Mouse (Mus musculus): ENCODE measurements around the gene Irx6.

The Irx6 gene

GRCm38 (mm10) chr8:92721936-92722321, 47.8 kb downstream of the Irx6 start:
- DNase-seq (ENCODE audit: low spot score in 2 of 2), result no peak

GRCm38 (mm10) chr8:92723320-92723719, 49.2 kb downstream of the Irx6 start:
- DNase-seq (ENCODE audit: low spot score in 2 of 2), result no peak

- DNase-seq (ENCODE audit: low spot score in 2 of 2), result no peak
These were observed 49.9 kb downstream of the Irx6 start for GRCm38 (mm10) chr8:92723947-92724346.

- DNase-seq (ENCODE audit: low spot score in 2 of 2), result no peak
These were observed 50.3 kb downstream of the Irx6 start for GRCm38 (mm10) chr8:92724359-92724758.
